Mouse (Mus musculus) layer of hippocampus, postnatal 10 days (tissue): ENCODE results near the gene Gm8909. TPM values are rescaled to one million over a fixed set of nuclear protein-coding genes. Genes with fewer than 3 reads are reported as not detected.
"Not testable (repeated sequence)": the region's sequence is repeated elsewhere in the genome, so short reads cannot be mapped to it uniquely, and the experiment has no call there.

Experiments used
- DNase-seq, 2 experiments: peaks; one replicate each; pipeline ENCODE4 v3.0.0; 2021; ENCODE audit warnings: low spot score in 2 of 2
- total RNA-seq, 2 experiments: library from RNA; stranded (reverse); gene quantifications; 2 replicates each; pipeline ENCODE4 v1.2.3; 2021

The Gm8909 gene
- total RNA-seq, 2 experiments from 2014 or later = not detected

- DNase-seq = no peak
These were observed 6.9 kb downstream of the Gm8909 start for GRCm38 (mm10) chr17:36161129-36162051.

- DNase-seq = not testable (repeated sequence)
These were observed 10.1 kb downstream of the Gm8909 start for GRCm38 (mm10) chr17:36158264-36158663.

- not testable (repeated sequence) for DNase-seq
These were observed 10.6 kb downstream of the Gm8909 start for GRCm38 (mm10) chr17:36157782-36158181.

GRCm38 (mm10) chr17:36154271-36155149 lies 13.8 kb downstream of the Gm8909 start:
- DNase-seq = no peak

- not testable (repeated sequence) for DNase-seq
These were observed 17.1 kb downstream of the Gm8909 start for GRCm38 (mm10) chr17:36151200-36151599.

GRCm38 (mm10) chr17:36148468-36148867 lies 19.9 kb downstream of the Gm8909 start:
- DNase-seq = not testable (repeated sequence)

GRCm38 (mm10) chr17:36146937-36147336 lies 21.4 kb downstream of the Gm8909 start:
- DNase-seq = not testable (repeated sequence)

- not testable (repeated sequence) for DNase-seq
These were observed 22.5 kb downstream of the Gm8909 start for GRCm38 (mm10) chr17:36145861-36146156.

- DNase-seq = no peak
These were observed 23.1 kb downstream of the Gm8909 start for GRCm38 (mm10) chr17:36145111-36145860.

GRCm38 (mm10) chr17:36136299-36136848 lies 32.0 kb downstream of the Gm8909 start:
- DNase-seq = not testable (repeated sequence)

- DNase-seq = not testable (repeated sequence)
These were observed 32.7 kb downstream of the Gm8909 start for GRCm38 (mm10) chr17:36135421-36136231.

GRCm38 (mm10) chr17:36131516-36132265 lies 36.6 kb downstream of the Gm8909 start:
- DNase-seq = no peak

GRCm38 (mm10) chr17:36128968-36129817 lies 39.1 kb downstream of the Gm8909 start, which contains the start of gene Gm7030:
Gm7030 (minus strand) TSS chr17:36129425.
- DNase-seq = not testable (repeated sequence)

GRCm38 (mm10) chr17:36128525-36128924 lies 39.8 kb downstream of the Gm8909 start:
- not testable (repeated sequence) for DNase-seq

- DNase-seq = not testable (repeated sequence)
These were observed 44.2 kb downstream of the Gm8909 start for GRCm38 (mm10) chr17:36124111-36124510.

- DNase-seq = not testable (repeated sequence)
These were observed 46.9 kb downstream of the Gm8909 start, which contains the start of gene Gm19684 for GRCm38 (mm10) chr17:36121352-36122020. Gm19684 (plus strand) TSS chr17:36121678.

GRCm38 (mm10) chr17:36120839-36121238 lies 47.5 kb downstream of the Gm8909 start:
- DNase-seq = not testable (repeated sequence)
